Mouse (Mus musculus): Measurements from ENCODE around the gene Lypd3. TPM values are rescaled to one million over a fixed set of nuclear protein-coding genes. Genes with fewer than 3 reads are reported as not detected.

The Lypd3 gene
- polyA plus RNA-seq, 1 experiment, result 0.06 TPM

DNA sequence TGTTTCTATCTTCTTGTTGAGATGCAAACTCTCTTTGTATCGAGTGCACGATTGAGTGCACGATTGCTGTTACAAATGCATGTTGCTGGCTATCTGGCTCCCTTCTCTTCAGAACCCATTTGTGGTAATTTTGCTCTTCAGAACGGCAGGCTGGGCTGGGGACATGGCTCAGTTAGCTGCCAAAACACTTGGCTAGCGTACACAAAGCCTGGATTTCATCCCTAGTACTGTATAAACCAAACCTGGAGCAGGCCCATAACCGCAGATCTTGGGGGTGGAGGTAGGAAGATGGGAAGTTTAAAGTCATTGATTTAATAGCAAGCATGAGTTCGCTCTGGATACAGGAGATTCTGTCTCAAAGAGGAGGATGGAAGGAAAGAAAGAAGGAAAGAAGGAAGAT lies 30.8 kb upstream of the Lypd3 start:
- no peak overlapping the region for H3K27ac ChIP-seq (ENCODE audit: control insufficient read depth, insufficient read depth, low read depth, low read length)
- peaks cover 8% of the 10 kb centered on the region for H3K4me1 ChIP-seq (ENCODE audit: control insufficient read depth, insufficient read depth, low read length)
- TF ChIP-seq POLR2A (IDR thresholded peaks at IDR 0.05; ENCODE audit: control insufficient read depth, low read depth, low read length), result no peak
- no peak for TF ChIP-seq CTCF (IDR thresholded peaks at IDR 0.05; ENCODE audit: control insufficient read depth, insufficient read depth, insufficient replicate concordance, low read depth, low read length)
- H3K27me3 ChIP-seq (ENCODE audit: control insufficient read depth, insufficient read depth, low read length), result no peaks in the 10 kb centered on the region
- no peak overlapping the region for H3K4me3 ChIP-seq (ENCODE audit: control insufficient read depth, low read depth, low read length)
- no peaks in the 10 kb centered on the region for H3K36me3 ChIP-seq (ENCODE audit: control insufficient read depth, insufficient read depth, low read length)

DNA sequence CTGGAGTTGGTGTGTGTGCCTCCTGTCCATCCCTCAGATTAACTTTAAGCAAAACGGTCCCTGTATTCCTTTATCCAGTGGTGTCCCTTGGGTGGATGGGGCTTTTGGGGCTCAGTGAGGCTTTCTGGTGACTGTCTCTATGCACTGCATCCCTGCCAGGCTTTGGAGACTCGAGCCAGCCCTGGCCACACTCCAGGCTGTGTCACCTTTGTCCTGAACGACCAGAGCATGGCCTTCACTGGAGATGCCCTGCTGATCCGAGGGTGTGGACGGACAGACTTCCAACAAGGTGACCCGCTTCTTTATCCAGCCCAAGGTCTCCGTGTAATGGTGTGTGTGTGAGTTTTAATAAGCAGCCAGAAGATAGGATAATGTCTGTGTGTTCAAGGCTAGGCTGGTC lies 30.3 kb upstream of the Lypd3 start:
- Histone ChIP-seq H3K27ac (ENCODE audit: control insufficient read depth, insufficient read depth, low read depth, low read length) (no peak overlapping the region), H3K27me3 (ENCODE audit: control insufficient read depth, insufficient read depth, low read length) (no peaks in the 10 kb centered on the region), H3K36me3 (ENCODE audit: control insufficient read depth, insufficient read depth, low read length) (no peaks in the 10 kb centered on the region), H3K4me3 (ENCODE audit: control insufficient read depth, low read depth, low read length) (no peak overlapping the region), H3K4me1 (ENCODE audit: control insufficient read depth, insufficient read depth, low read length) (peaks cover 12% of the 10 kb centered on the region)
- TF ChIP-seq POLR2A (IDR thresholded peaks at IDR 0.05; ENCODE audit: control insufficient read depth, low read depth, low read length) (no peak), CTCF (IDR thresholded peaks at IDR 0.05; ENCODE audit: control insufficient read depth, insufficient read depth, insufficient replicate concordance, low read depth, low read length) (no peak)

DNA sequence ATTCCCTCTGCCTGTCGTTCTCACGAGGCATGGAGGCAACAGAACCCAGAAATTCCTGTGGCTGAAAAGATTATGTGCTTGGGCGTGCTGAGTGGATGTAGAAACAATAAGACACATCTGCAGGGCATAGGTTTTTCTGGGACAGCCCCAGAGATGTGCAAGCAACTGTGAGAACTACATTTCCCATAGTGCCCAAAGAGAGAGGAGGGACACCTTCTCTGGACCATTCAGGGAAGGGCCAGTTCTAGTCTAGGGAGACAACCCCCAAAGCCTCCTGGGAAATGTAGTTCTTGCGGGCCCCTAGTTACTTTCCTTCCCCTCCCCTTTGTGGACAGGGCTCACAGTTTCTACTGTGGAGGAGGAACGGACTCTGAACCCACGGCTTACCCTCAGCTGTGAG lies 28.3 kb upstream of the Lypd3 start:
- TF ChIP-seq POLR2A (IDR thresholded peaks at IDR 0.05; ENCODE audit: control insufficient read depth, low read depth, low read length) (no peak), CTCF (IDR thresholded peaks at IDR 0.05; ENCODE audit: control insufficient read depth, insufficient read depth, insufficient replicate concordance, low read depth, low read length) (no peak)
- no peak overlapping the region for H3K27ac ChIP-seq (ENCODE audit: control insufficient read depth, insufficient read depth, low read depth, low read length)
- H3K4me1 ChIP-seq (ENCODE audit: control insufficient read depth, insufficient read depth, low read length), result peaks cover 22% of the 10 kb centered on the region
- no peaks in the 10 kb centered on the region for H3K36me3 ChIP-seq (ENCODE audit: control insufficient read depth, insufficient read depth, low read length)
- no peak overlapping the region for H3K4me3 ChIP-seq (ENCODE audit: control insufficient read depth, low read depth, low read length)
- H3K27me3 ChIP-seq (ENCODE audit: control insufficient read depth, insufficient read depth, low read length), result no peaks in the 10 kb centered on the region

DNA sequence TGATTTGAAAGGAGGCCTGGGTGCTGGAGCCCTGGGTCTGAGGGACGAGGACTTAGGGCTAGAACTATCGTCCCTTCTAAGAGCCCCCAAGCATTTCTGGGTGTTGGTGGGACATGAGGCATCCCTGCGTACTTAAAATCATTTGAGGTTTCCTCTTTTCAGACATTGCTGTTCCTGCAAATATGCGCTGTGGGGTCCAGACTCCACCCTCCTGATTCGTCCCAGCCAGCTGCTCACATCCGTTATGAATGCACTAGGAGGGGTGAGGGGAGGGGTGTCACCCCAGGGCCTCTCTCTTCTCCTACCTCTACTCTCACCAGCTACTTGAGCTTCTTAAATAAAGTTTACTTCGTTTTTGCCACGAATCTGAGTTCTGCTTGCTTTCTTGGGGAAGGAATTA lies 27.8 kb upstream of the Lypd3 start:
- H3K27me3 ChIP-seq (ENCODE audit: control insufficient read depth, insufficient read depth, low read length), result no peaks in the 10 kb centered on the region
- TF ChIP-seq CTCF (IDR thresholded peaks at IDR 0.05; ENCODE audit: control insufficient read depth, insufficient read depth, insufficient replicate concordance, low read depth, low read length) (no peak), POLR2A (IDR thresholded peaks at IDR 0.05; ENCODE audit: control insufficient read depth, low read depth, low read length) (no peak)
- no peak overlapping the region for H3K27ac ChIP-seq (ENCODE audit: control insufficient read depth, insufficient read depth, low read depth, low read length)

DNA sequence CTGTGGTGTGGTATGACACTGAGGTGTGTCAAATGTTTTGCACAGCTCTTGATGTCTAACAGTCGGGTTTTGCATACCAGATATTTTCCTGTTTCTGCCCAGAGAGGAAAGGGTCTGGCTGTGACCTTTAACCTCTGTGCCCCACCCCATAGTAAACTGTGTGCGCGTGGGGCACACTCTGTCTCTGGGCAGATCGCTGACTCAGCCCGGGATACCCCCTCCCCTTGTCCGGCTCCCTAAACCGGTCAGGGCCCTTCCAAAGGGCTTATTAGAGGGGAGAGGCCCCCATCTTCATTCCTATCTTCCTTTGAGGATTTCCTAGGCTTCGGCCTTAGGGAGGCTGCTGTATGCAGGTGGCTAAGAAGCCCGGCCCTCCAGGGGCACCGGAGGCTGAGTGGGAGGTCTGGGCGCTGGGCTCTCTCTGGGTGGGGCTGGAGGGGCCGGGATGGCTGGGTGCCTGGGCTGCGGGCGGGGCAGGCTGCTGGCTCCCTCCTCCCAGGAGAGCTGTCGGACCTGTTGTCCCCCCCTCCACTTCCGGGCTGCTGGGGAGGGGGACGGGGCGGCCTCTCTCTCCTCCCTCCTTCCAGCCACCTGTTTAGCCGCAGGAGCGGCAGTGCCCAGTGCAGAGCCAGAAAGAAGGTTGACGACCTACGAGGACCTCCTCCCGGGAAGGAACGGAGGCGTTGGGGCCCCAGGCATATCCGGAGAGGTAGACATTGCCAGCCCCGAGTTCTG lies 26.0 kb upstream of the Lypd3 start, which contains the start of gene Phldb3:
Gene Phldb3 (plus strand): TSS at position 620 of the 735 bp plus-strand sequence.
- Histone ChIP-seq H3K27ac (ENCODE audit: control insufficient read depth, insufficient read depth, low read depth, low read length) (no peak within 1 kb of the TSS), H3K36me3 (ENCODE audit: control insufficient read depth, insufficient read depth, low read length) (no peaks in the 10 kb centered on the region), H3K4me1 (ENCODE audit: control insufficient read depth, insufficient read depth, low read length) (peaks cover 22% of the 10 kb centered on the region), H3K27me3 (ENCODE audit: control insufficient read depth, insufficient read depth, low read length) (no peaks in the 10 kb centered on the region), H3K4me3 (ENCODE audit: control insufficient read depth, low read depth, low read length) (peak within 1 kb of the TSS; percentile 81)
- no peak for TF ChIP-seq POLR2A (IDR thresholded peaks at IDR 0.05; ENCODE audit: control insufficient read depth, low read depth, low read length)
- no peak for TF ChIP-seq CTCF (IDR thresholded peaks at IDR 0.05; ENCODE audit: control insufficient read depth, insufficient read depth, insufficient replicate concordance, low read depth, low read length)

More for the DNA sequence above, 27.8 kb upstream of the Lypd3 start:
- Histone ChIP-seq H3K36me3 (ENCODE audit: control insufficient read depth, insufficient read depth, low read length) (no peaks in the 10 kb centered on the region), H3K4me1 (ENCODE audit: control insufficient read depth, insufficient read depth, low read length) (peaks cover 22% of the 10 kb centered on the region), H3K4me3 (ENCODE audit: control insufficient read depth, low read depth, low read length) (no peak overlapping the region)

DNA sequence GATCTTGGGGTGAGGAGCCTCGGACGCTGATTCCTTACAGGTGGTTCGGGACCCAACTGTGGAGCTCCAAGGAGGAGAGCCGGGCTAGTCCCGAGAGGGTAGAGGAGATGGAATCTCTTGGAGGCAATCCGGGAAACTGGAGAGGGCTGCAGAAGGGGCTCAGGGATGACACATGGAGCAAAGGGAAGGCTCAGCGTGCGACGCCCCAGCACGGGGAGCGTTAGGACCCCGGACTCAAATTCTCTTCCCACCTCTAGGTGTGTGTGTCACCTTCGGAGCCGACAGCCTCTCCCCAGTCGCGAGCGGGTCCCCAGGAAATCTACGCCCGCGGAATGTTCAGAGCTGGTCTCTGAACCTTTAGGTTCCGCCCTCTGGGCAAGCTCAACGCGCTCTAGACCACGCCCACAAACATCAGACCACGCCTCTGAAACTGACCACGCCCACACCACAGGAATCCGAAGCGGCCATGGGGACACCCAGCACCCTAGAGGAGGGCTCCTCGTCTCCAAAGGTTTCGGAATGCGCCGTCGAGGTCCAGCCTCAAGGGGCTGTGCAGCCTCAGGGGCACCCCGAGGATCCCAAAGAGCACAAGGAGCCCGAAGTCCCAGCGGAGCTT lies 25.4 kb upstream of the Lypd3 start:
- H3K27me3 ChIP-seq (ENCODE audit: control insufficient read depth, insufficient read depth, low read length), result no peaks in the 10 kb centered on the region
- H3K36me3 ChIP-seq (ENCODE audit: control insufficient read depth, insufficient read depth, low read length), result no peaks in the 10 kb centered on the region
- no peak overlapping the region for H3K27ac ChIP-seq (ENCODE audit: control insufficient read depth, insufficient read depth, low read depth, low read length)
- TF ChIP-seq POLR2A (IDR thresholded peaks at IDR 0.05; ENCODE audit: control insufficient read depth, low read depth, low read length), result peak; percentile 43; the same call in 1 of the 2 replicates
- no peak for TF ChIP-seq CTCF (IDR thresholded peaks at IDR 0.05; ENCODE audit: control insufficient read depth, insufficient read depth, insufficient replicate concordance, low read depth, low read length)
- H3K4me3 ChIP-seq (ENCODE audit: control insufficient read depth, low read depth, low read length), result peak overlapping the region; percentile 81
- H3K4me1 ChIP-seq (ENCODE audit: control insufficient read depth, insufficient read depth, low read length), result peaks cover 22% of the 10 kb centered on the region

DNA sequence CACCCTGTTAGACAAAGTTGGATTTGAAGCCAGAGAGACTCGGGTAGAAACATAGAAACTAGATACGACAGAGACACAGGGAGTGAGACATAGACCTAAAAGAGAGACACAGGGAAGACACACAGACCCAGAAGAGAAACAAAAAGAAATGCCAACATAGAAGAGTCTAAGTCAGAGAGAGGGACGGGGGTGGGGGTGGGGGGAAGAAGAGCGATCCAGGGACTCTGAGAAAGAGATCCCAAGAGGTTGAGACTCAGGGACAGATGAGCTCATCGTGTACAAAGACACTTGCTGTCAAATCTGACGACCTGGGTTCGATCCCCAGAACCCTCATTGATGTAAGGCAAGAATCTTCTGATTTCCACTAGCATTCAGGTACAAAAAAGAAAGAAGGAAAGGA lies 24.6 kb upstream of the Lypd3 start:
- H3K27me3 ChIP-seq (ENCODE audit: control insufficient read depth, insufficient read depth, low read length), result no peaks in the 10 kb centered on the region
- no peak for TF ChIP-seq CTCF (IDR thresholded peaks at IDR 0.05; ENCODE audit: control insufficient read depth, insufficient read depth, insufficient replicate concordance, low read depth, low read length)
- no peak for TF ChIP-seq POLR2A (IDR thresholded peaks at IDR 0.05; ENCODE audit: control insufficient read depth, low read depth, low read length)
- peaks cover 24% of the 10 kb centered on the region for H3K4me1 ChIP-seq (ENCODE audit: control insufficient read depth, insufficient read depth, low read length)
- H3K4me3 ChIP-seq (ENCODE audit: control insufficient read depth, low read depth, low read length), result peak overlapping the region; percentile 81
- no peaks in the 10 kb centered on the region for H3K36me3 ChIP-seq (ENCODE audit: control insufficient read depth, insufficient read depth, low read length)
- H3K27ac ChIP-seq (ENCODE audit: control insufficient read depth, insufficient read depth, low read depth, low read length), result no peak overlapping the region
